Mouse (Mus musculus) gastrocnemius, adult 18-20 months (tissue): ENCODE results near the gene Cgref1. TPM values are rescaled to one million over a fixed set of nuclear protein-coding genes. Genes with fewer than 3 reads are reported as not detected.

Experiments used
- DNase-seq: peaks from one replicate; pipeline ENCODE4 v3.0.0; 2021; ENCODE audit warnings: low spot score
- total RNA-seq, 2 experiments: library from RNA; stranded (reverse); gene quantifications; 2 replicates each; pipeline ENCODE4 v1.2.3; 2021

Cgref1 gene
- total RNA-seq, 2 experiments from 2014 or later, result 3.0 to 3.9 TPM

DNA sequence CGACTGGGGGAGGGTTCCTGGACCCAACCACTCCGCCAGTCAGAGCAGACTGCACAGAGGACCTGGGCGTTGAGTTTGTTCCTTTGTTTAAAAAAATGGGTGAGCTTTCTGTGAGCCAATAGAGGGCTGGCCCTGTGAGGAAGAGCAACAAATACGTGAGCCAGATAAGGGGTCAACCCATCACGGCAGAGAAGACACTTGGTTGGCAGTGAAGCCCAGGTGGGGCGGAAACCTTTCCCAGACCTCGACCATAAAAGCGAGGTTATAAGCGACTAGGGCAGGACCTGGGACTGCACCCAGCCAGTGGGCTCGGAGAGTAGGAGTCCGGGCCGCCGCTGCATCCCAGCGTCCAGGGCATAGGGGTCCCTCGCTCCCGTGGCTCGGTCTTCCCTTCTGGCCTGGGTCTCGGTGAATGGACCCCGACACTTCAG lies 58.0 kb downstream of the Cgref1 start:
- peak; percentile 42 for DNase-seq

GRCm38 (mm10) chr5:30886731-30887130 lies 58.7 kb downstream of the Cgref1 start:
- DNase-seq, result no peak

GRCm38 (mm10) chr5:30886209-30886608 lies 59.2 kb downstream of the Cgref1 start:
- DNase-seq, result no peak

Other genes starting within 250 kb of the Cgref1 start
- gene Dpysl5, start 234.0 kb downstream of the Cgref1 start, total RNA-seq, result 1 to 10 TPM in 1 of 2 experiments, under 1 TPM in 1; 0.62 to 1.3 TPM
- 10 to 100 TPM; 90.8 to 91.0 TPM for gene Mapre3, start 130.9 kb downstream of the Cgref1 start, total RNA-seq
- gene Tmem214, start 77.6 kb downstream of the Cgref1 start, total RNA-seq, result 10 to 100 TPM; 28.8 to 29.7 TPM
- gene Agbl5, start 56.9 kb downstream of the Cgref1 start, total RNA-seq, result 1 to 10 TPM; 2.1 to 3.4 TPM
- gene Ost4, start 37.8 kb downstream of the Cgref1 start, total RNA-seq, result 100 to 1,000 TPM; 110 to 114 TPM
- 1 to 10 TPM; 2.5 to 4.4 TPM for gene Emilin1, start 32.2 kb downstream of the Cgref1 start, total RNA-seq
- 10 to 100 TPM; 36.5 to 36.6 TPM for gene Khk, start 24.2 kb downstream of the Cgref1 start, total RNA-seq
- 10 to 100 TPM; 70.5 to 78.2 TPM for gene Preb, start 14.8 kb upstream of the Cgref1 start, total RNA-seq
- gene Tcf23, start 23.1 kb upstream of the Cgref1 start, total RNA-seq, result under 1 TPM; 0.07 to 0.21 TPM
- 10 to 100 TPM; 45.3 to 45.4 TPM for gene Atraid, start 102.7 kb upstream of the Cgref1 start, total RNA-seq
- 1 to 10 TPM; 4.3 to 5.7 TPM for gene Slc5a6, start 103.3 kb upstream of the Cgref1 start, total RNA-seq
- 10 to 100 TPM; 21.0 to 24.9 TPM for gene Cad, start 109.2 kb upstream of the Cgref1 start, total RNA-seq
- not detected for gene Dnajc5g, start 160.7 kb upstream of the Cgref1 start, total RNA-seq
- gene Slc30a3, start 162.6 kb upstream of the Cgref1 start, total RNA-seq, result under 1 TPM in 1 of 2 experiments, not detected in 1; 0.09 TPM
- gene Trim54, start 171.1 kb upstream of the Cgref1 start, total RNA-seq, result 100 to 1,000 TPM; 438 to 512 TPM
- gene Ucn, start 193.2 kb upstream of the Cgref1 start, total RNA-seq, result not detected
- 10 to 100 TPM; 18.8 to 22.0 TPM for gene Mpv17, start 208.7 kb upstream of the Cgref1 start, total RNA-seq
- gene Gm29609, start 234.3 kb upstream of the Cgref1 start, total RNA-seq, result under 1 TPM; 0.28 to 0.50 TPM
- 10 to 100 TPM; 20.7 to 20.9 TPM for gene Gtf3c2, start 234.6 kb upstream of the Cgref1 start, total RNA-seq
- gene Snx17, start 247.6 kb upstream of the Cgref1 start, total RNA-seq, result 10 to 100 TPM; 29.1 to 30.8 TPM
- gene Eif2b4, start 247.8 kb upstream of the Cgref1 start, total RNA-seq, result 10 to 100 TPM; 42.9 to 46.8 TPM